8 mouse cellular contexts compared by ENCODE assay signal in genomic region chr17:8812228-8812865, GRCm38 (mm10).
DNase-seq lines count a peak whose midpoint lies in the region; ATAC-seq and TF ChIP-seq lines count a peak whose summit lies in the region.

No protein-coding gene starts in this region.

- H3K4me1 ChIP-seq in forebrain, embryonic 10.5 days: peaks cover 27% of the 10 kb centered on the region
- H3K4me1 ChIP-seq in forebrain, embryonic 15.5 days: peaks cover 50% of the 10 kb centered on the region
- 0 out of 2 replicates have a peak, but pooled peaks cover 6% of the 10 kb centered on the region for H3K4me1 ChIP-seq in kidney, embryonic 15.5 days
- H3K4me1 ChIP-seq in thymus, adult 2 months (replicated peaks; ENCODE audit: control insufficient read depth, insufficient read depth, low read length): peaks cover 6% of the 10 kb centered on the region

- no peak overlapping the region for H3K9ac ChIP-seq in forebrain, embryonic 15.5 days (replicated peaks)
- H3K9ac ChIP-seq in kidney, embryonic 15.5 days: no peak overlapping the region

- no peak overlapping the region for H3K4me3 ChIP-seq in forebrain, embryonic 10.5 days
- no peak overlapping the region for H3K4me3 ChIP-seq in forebrain, embryonic 15.5 days
- H3K4me3 ChIP-seq in kidney, embryonic 15.5 days (replicated peaks): no peak overlapping the region
- H3K4me3 ChIP-seq in thymus, adult 2 months (ENCODE audit: control insufficient read depth, insufficient read depth, low read length): no peak overlapping the region

- peak overlapping the region; percentile 22; the same call in 1 of the 2 replicates for H3K27ac ChIP-seq in forebrain, embryonic 10.5 days
- no peak overlapping the region for H3K27ac ChIP-seq in forebrain, embryonic 15.5 days (replicated peaks)
- H3K27ac ChIP-seq in kidney, embryonic 15.5 days: no peak overlapping the region
- no peak overlapping the region for H3K27ac ChIP-seq in thymus, adult 2 months (ENCODE audit: control insufficient read depth, insufficient read depth, low read length)

- H3K27me3 ChIP-seq in forebrain, embryonic 10.5 days (ENCODE audit: poor library complexity, severe bottlenecking): no peaks in the 10 kb centered on the region; the same call in 1 of the 2 replicates
- H3K27me3 ChIP-seq in forebrain, embryonic 15.5 days: no peaks in the 10 kb centered on the region
- H3K27me3 ChIP-seq in kidney, embryonic 15.5 days: peaks cover 25% of the 10 kb centered on the region; the same call in 1 of the 2 replicates
- no peaks in the 10 kb centered on the region for H3K27me3 ChIP-seq in thymus, adult 2 months (ENCODE audit: control insufficient read depth, insufficient read depth, low read length)

- no peaks in the 10 kb centered on the region for H3K9me3 ChIP-seq in forebrain, embryonic 10.5 days
- H3K9me3 ChIP-seq in forebrain, embryonic 15.5 days: no peaks in the 10 kb centered on the region
- H3K9me3 ChIP-seq in kidney, embryonic 15.5 days (replicated peaks): no peaks in the 10 kb centered on the region

- intact Hi-C loops in heart, postnatal 10 days (cut with DNase I): loop anchor here (2.0 kb wide), 1 partner anchor 26 kb away; no protein-coding TSS in a partner anchor

- no peak for TF ChIP-seq POLR2A in thymus, adult 2 months (IDR thresholded peaks at IDR 0.05; ENCODE audit: control insufficient read depth, extremely low read depth, insufficient read depth, low read length, poor library complexity)

- H3K36me3 ChIP-seq in forebrain, embryonic 10.5 days (replicated peaks): no peaks in the 10 kb centered on the region
- H3K36me3 ChIP-seq in forebrain, embryonic 15.5 days: no peaks in the 10 kb centered on the region
- H3K36me3 ChIP-seq in kidney, embryonic 15.5 days: no peaks in the 10 kb centered on the region
- H3K36me3 ChIP-seq in thymus, adult 2 months (ENCODE audit: control insufficient read depth, insufficient read depth, low read length): no peaks in the 10 kb centered on the region

- TF ChIP-seq CTCF in thymus, adult 2 months (IDR thresholded peaks at IDR 0.05; ENCODE audit: borderline replicate concordance, control insufficient read depth, extremely low read depth, insufficient read depth, low read length, poor library complexity): no peak

- WGBS in forebrain, embryonic 10.5 days: 56% methylated on average over 12 of the region's 12 CpGs
- WGBS in forebrain, embryonic 15.5 days: 37% methylated on average over 12 of the region's 12 CpGs
- 54% methylated on average over 12 of the region's 12 CpGs for WGBS in kidney, embryonic 15.5 days
- WGBS in thymus, adult 2 months: 15% methylated on average over 12 of the region's 12 CpGs

- no peak for DNase-seq in forebrain, embryonic 10.5 days (ENCODE audit: extremely low spot score, low spot score)
- peak; percentile 20 to 48 for DNase-seq in kidney, postnatal 4 days
- DNase-seq in R1 (ENCODE audit: low read depth, low spot score): peak; percentile 18
- DNase-seq in heart, postnatal 10 days: peak; percentile 18 to 36
- no peak for DNase-seq in thymus, adult 2 months
- DNase-seq in gastrocnemius, postnatal 10 days: no peak

- no peak; the same call in 1 of the 2 replicates for ATAC-seq in forebrain, embryonic 15.5 days (replicated peaks)
- ATAC-seq in kidney, embryonic 15.5 days (replicated peaks; ENCODE audit: low FRiP score): no peak

- H3K4me2 ChIP-seq in forebrain, embryonic 15.5 days (replicated peaks): no peak overlapping the region
- H3K4me2 ChIP-seq in kidney, embryonic 15.5 days: no peak overlapping the region

Comparison
In these comparisons a context has a peak if more than half of its experiments do, and no peak if none do; other contexts are left out.
1. DNase-seq: peak in kidney, postnatal 4 days (2 of 2), R1 (single experiment) and heart, postnatal 10 days (2 of 2); none in forebrain, embryonic 10.5 days (single experiment), thymus, adult 2 months (single experiment) and gastrocnemius, postnatal 10 days (single experiment).